Mouse (Mus musculus): Measurements from ENCODE around the gene Sf3b6.
"Not testable (repeated sequence)": the region's sequence is repeated elsewhere in the genome, so short reads cannot be mapped to it uniquely, and the experiment has no call there.

The Sf3b6 gene

GRCm38 (mm10) chr12:4817361-4818101 is at the start of gene Sf3b6:
TSS of gene Sf3b6 (plus strand) at chr12:4817544.
- in situ Hi-C loops (cut with MboI; ENCODE audit: low sequenced_read_pairs), result no loop called here

DNA sequence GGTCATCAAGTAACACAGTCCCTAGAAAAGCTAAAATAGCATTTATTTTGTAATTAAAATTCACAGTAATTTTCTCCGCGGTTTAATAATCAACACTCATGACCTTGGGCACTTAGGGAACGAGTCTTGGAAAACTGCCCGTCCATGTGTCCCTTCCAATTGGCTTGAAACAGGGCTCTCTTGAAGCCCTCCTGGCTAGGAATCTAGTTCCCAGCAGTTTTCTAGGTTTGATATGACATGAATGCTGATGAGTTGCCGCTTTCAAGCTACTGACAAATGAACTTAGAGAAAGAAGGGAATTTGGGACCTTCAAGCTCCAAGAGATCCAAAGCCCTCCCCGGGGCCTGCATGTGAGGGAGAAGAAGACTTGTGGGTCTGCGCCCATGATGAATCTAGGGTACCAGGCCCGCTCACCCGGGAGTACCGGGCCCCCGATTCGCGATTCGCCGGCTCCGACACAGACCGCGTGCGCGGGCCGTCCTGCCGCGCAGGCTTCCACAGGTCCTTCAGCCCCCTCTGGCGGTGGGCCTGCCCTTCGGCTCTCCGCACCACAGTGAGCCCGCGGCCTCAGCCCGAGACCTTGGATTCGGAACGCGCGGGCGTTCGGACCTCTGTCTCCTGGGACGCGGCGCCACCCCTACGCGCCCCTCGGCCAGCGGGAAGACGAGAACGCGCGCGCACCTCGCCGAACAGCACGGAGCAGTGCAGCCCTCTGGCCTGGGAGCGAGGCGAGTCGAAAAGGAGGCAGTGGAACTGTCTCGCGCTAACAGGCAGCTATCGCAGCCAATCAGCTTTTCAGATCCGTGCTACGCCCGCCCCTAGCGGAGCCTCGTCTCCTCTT is 48.6 kb upstream of the Sf3b6 start, which contains the start of the genes Pfn4 and Fam228b:
Gene Pfn4 (plus strand): TSS at position 531 of the 841 bp plus-strand sequence.
Gene Fam228b (minus strand): TSS at position 776 of the 841 bp plus-strand sequence.
- in situ Hi-C loops (cut with MboI; ENCODE audit: low sequenced_read_pairs), result no loop called here

- in situ Hi-C loops (cut with MboI; ENCODE audit: low sequenced_read_pairs), result no loop called here
Measured at GRCm38 (mm10) chr12:4769333-4769723, 48.0 kb upstream of the Sf3b6 start.

DNA sequence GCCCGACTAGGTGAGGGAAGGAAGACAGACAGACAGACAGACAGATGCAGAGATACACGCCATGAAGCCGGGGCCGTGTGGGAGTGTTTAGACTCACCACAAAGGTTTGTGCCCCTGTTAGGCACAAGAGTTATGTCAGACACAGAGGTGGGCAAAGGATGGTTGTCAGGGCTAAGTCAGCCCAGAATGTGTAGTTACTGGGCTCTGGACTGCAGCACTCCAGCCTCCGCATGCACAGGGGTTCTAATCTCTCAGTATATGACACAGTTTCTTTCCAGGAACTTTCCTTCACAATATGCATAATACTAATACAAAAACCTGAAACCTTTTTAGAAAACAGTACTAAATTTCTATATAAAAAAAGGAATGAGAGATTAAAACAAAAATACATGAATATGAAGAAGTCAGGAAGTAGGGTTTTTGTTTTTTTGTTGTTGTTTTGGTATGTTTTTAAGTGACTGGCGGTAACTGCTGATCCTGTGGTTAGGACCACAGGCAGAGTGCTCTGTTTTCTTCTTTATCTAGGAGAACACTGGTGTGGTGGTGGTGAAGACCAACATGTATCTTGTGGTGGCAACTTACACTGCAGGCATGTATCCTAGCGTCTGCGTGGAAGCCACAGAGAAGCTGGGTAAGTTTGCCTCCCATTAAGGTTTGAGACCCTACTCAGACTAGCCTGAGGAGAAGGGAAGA is 42.3 kb upstream of the Sf3b6 start:
- in situ Hi-C loops (cut with MboI; ENCODE audit: low sequenced_read_pairs), result no loop called here

- in situ Hi-C loops (cut with MboI; ENCODE audit: low sequenced_read_pairs), result no loop called here
Measured at GRCm38 (mm10) chr12:4775588-4775949, 41.8 kb upstream of the Sf3b6 start.

DNA sequence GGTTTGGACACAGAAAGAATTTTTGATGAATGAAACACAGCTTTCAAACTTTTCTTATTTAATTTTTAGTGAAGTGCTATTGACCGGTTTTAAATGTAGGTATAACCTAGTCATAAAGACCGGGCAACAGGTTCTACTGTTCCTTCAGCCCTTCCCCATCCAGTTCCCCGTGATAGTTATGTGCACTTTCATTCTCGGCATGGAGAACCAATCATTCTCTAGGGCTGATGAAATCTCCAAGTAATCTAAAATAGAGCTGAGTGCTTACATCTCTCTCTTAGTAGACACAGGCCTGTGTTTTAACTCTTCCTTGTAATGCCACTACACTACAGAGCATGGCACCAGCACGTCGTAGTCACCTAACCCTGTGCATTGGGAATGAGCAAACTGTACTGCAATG is 39.6 kb upstream of the Sf3b6 start:
- in situ Hi-C loops (cut with MboI; ENCODE audit: low sequenced_read_pairs), result no loop called here

DNA sequence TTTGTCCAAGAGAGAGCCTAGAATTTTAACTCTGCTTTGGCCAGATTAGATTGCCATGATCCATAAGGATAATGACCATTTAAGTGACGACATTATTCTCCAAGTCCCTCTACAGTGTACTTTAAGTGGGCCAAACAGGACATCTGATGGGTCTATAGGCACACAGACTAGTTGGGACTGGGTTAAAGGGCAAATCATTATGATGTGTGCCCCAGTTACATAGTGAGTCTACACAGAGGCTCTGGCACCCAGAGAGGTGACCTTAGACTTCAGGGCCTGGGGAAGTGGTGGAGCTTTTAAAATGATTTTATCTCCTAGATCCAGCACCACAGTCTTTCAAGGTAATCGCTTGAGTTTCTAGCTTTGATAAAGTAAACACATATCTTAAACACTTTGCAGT is 37.1 kb upstream of the Sf3b6 start:
- in situ Hi-C loops (cut with MboI; ENCODE audit: low sequenced_read_pairs), result no loop called here

- in situ Hi-C loops (cut with MboI; ENCODE audit: low sequenced_read_pairs), result no loop called here
Measured at GRCm38 (mm10) chr12:4781270-4781669, 36.1 kb upstream of the Sf3b6 start.

GRCm38 (mm10) chr12:4781725-4782404 is 35.5 kb upstream of the Sf3b6 start:
- in situ Hi-C loops (cut with MboI; ENCODE audit: low sequenced_read_pairs), result not testable (repeated sequence)

- in situ Hi-C loops (cut with MboI; ENCODE audit: low sequenced_read_pairs), result no loop called here
Measured at GRCm38 (mm10) chr12:4783598-4783997, 33.7 kb upstream of the Sf3b6 start.

DNA sequence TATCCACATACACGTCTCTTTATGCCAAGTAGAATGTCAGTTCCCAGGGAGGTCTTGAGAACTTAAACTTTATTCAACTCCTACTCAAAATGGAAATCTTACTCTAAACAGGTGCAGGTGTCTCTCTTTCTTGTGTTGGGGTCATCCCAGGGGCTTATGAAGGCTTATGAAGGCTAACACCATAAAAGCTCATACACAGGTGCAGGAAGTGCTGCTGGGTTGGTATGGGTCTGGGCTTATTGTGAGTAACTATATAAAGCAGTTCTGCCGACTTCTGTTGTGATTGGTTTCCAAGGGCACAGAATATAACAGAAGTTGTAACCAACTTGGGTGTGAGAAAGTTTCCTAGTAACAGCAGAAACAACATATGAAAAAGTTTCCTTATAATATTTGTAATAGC is 32.9 kb upstream of the Sf3b6 start:
- in situ Hi-C loops (cut with MboI; ENCODE audit: low sequenced_read_pairs), result no loop called here

DNA sequence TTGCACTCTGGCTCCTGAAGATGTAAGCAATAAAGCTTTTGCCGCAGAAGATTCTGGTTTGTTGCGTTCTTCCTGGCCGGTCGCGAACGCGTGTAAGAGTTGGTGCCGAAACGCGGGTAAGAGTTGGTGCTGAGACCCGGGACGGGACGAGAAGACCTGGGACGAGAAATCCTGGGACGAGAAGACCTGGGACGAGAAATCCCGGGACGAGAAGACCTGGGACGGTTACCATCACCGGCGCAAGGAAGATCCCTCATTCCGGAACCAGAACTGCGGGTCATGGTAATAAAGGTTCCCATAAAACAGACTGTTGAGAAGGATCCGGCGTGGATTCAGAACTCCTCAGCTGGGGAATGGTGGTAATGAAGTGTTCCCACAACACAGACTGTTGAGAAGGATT is 29.2 kb upstream of the Sf3b6 start:
- in situ Hi-C loops (cut with MboI; ENCODE audit: low sequenced_read_pairs), result not testable (repeated sequence)

GRCm38 (mm10) chr12:4793718-4794117 is 23.6 kb upstream of the Sf3b6 start:
- in situ Hi-C loops (cut with MboI; ENCODE audit: low sequenced_read_pairs), result no loop called here

DNA sequence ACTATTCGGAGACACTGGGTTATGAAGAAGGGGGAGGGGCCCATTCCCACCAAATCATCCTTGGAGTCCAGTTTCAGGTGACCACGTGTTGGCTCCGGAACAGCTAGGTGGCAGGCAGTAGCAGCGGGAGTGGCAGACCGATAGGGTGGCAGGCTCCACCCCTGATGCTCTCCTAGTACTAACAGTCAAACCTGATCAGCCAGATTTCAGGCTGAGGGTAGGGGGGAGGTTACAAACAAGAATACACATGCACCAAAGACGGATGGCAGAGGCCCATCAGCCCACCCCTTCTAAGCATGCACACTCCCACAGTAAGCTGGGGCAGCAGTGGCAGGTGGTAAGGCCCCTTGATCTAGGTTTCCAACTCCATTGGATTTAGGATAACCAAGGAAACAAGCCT is 19.9 kb upstream of the Sf3b6 start:
- in situ Hi-C loops (cut with MboI; ENCODE audit: low sequenced_read_pairs), result not testable (repeated sequence)

GRCm38 (mm10) chr12:4811036-4811435 is 6.3 kb upstream of the Sf3b6 start:
- in situ Hi-C loops (cut with MboI; ENCODE audit: low sequenced_read_pairs), result no loop called here

- in situ Hi-C loops (cut with MboI; ENCODE audit: low sequenced_read_pairs), result no loop called here
Measured at GRCm38 (mm10) chr12:4811705-4812104, 5.6 kb upstream of the Sf3b6 start.

- in situ Hi-C loops (cut with MboI; ENCODE audit: low sequenced_read_pairs), result no loop called here
Measured at GRCm38 (mm10) chr12:4813636-4814035, 3.7 kb upstream of the Sf3b6 start.

DNA sequence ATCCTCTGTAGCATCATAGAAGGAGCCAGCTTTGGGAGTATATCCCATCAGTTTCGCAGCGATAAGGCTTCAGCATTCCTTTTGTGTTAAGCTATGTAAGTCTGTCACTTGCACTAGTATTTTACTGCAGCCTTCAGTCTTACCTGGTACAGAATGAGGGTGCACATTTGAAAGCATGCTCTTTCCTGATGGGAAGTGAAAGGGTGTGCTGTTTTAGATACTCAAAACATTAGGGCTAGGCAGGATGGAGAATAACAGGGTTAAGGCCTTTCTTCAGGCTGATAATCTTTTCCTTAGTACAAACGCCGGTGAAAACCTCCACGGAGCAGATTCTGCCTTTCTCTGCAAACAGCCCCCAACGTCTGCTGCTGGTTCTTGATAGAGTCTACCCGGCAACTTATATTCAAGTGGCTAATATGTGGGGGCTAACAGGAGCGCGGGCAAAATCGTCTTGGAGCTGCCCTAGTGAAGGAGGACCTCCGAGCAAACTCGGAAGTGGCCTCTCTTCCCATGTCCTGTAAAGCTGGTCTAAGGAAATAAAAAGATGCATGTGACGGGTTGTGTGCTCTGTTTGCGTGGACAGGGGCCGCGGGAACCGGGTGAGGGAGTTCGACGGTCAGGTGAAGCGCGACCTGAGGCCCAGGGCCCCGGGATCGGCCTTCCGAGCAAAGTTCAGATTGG is 524 bp upstream of the Sf3b6 start:
- in situ Hi-C loops (cut with MboI; ENCODE audit: low sequenced_read_pairs), result no loop called here

DNA sequence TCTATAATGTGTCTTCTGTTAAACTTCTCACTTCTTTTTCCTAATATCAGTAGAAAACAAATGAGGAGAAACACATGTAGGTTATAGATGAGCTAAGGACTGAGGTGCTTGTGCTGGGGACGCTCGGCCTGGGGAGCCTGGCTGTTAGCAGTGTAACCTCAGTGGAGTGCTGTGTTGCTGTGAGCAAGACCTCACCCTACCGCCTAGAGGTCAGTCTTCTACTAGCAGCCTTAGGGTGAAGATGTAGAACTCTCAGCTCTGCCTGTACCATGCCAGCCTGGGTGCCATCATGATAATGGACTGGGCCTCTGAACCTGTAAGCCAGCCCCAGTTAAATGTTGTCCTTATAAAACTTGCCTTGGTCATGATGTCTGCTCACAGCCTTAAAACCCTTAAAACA is 9.9 kb downstream of the Sf3b6 start:
- in situ Hi-C loops (cut with MboI; ENCODE audit: low sequenced_read_pairs), result no loop called here

DNA sequence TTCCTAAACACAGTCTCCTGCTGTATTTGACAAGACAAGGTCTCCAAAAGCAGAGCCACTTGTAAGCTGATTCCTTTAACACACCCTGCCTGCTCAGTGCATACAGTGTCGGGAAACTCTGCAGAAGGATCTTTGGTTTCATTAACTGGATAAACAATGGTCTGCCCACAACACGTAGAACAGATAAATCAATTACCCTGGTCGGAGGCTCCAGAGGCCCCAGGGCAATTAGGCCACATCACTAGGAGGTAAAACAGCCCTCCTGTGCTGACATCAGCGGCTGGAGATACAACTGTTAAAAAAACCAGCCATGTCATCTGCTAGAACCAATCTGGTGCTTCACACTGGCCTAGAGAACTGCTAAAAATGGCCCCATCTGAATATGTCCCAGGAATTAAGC is 19.6 kb downstream of the Sf3b6 start:
- in situ Hi-C loops (cut with MboI; ENCODE audit: low sequenced_read_pairs), result no loop called here
